Mouse (Mus musculus): ENCODE data around the gene Cog3. TPM values are rescaled to one million over a fixed set of nuclear protein-coding genes. Genes with fewer than 3 reads are reported as not detected.
"Not testable (repeated sequence)": the region's sequence is repeated elsewhere in the genome, so short reads cannot be mapped to it uniquely, and the experiment has no call there.

Cog3 gene
- polyA plus RNA-seq, 1 experiment from 2014 or later, result 23.1 TPM

GRCm38 (mm10) chr14:75787794-75788175 lies 33.5 kb upstream of the Cog3 start:
- peak overlapping the region; percentile 66 for H3K4me2 ChIP-seq (replicated peaks)
- no peak for ATAC-seq (ENCODE audit: low FRiP score)
- no peak for DNase-seq (ENCODE audit: low spot score)
- H3K27me3 ChIP-seq (ENCODE audit: control insufficient read depth, insufficient read depth, low read length), result peaks cover 7% of the 10 kb centered on the region; the same call in 1 of the 2 replicates
- H3K27ac ChIP-seq, result no peak overlapping the region
- H3K4me1 ChIP-seq (replicated peaks; ENCODE audit: control insufficient read depth, insufficient read depth, low read length), result peaks cover 7% of the 10 kb centered on the region
- no peak overlapping the region for H3K4me3 ChIP-seq (replicated peaks; ENCODE audit: low read length)
- H3K9ac ChIP-seq, result no peak overlapping the region
- no peaks in the 10 kb centered on the region for H3K36me3 ChIP-seq (replicated peaks; ENCODE audit: control insufficient read depth, insufficient read depth)
- H3K9me3 ChIP-seq (ENCODE audit: control insufficient read depth, low read length), result no peaks in the 10 kb centered on the region
- 37% methylated on average over 7 of the region's 7 CpGs for WGBS

- peak within 1 kb of the TSS; percentile 89 for H3K27ac ChIP-seq
- peak; percentile 99 for ATAC-seq (ENCODE audit: low FRiP score)
- no peaks in the 10 kb centered on the region for H3K36me3 ChIP-seq (replicated peaks; ENCODE audit: control insufficient read depth, insufficient read depth)
- H3K27me3 ChIP-seq (ENCODE audit: control insufficient read depth, insufficient read depth, low read length), result peaks cover 7% of the 10 kb centered on the region; the same call in 1 of the 2 replicates
- H3K9ac ChIP-seq, result peak within 1 kb of the TSS; percentile 77
- H3K9me3 ChIP-seq (ENCODE audit: control insufficient read depth, low read length), result no peaks in the 10 kb centered on the region
- DNase-seq (ENCODE audit: low spot score), result peak; percentile 96
- H3K4me3 ChIP-seq (replicated peaks; ENCODE audit: low read length), result peak within 1 kb of the TSS; percentile 73
- peak within 1 kb of the TSS; percentile 66 for H3K4me2 ChIP-seq (replicated peaks)
- 7% methylated on average over 51 of the region's 51 CpGs for WGBS
- H3K4me1 ChIP-seq (replicated peaks; ENCODE audit: control insufficient read depth, insufficient read depth, low read length), result peaks cover 7% of the 10 kb centered on the region
Observed at GRCm38 (mm10) chr14:75786868-75787793, 32.8 kb upstream of the Cog3 start, which contains the start of gene Slc25a30. TSS of gene Slc25a30 (minus strand) at chr14:75787037.

GRCm38 (mm10) chr14:75786424-75786867 lies 32.1 kb upstream of the Cog3 start:
- Histone ChIP-seq H3K9ac (peak overlapping the region; percentile 77), H3K4me3 (replicated peaks; ENCODE audit: low read length) (peak overlapping the region; percentile 73), H3K27me3 (ENCODE audit: control insufficient read depth, insufficient read depth, low read length) (peaks cover 7% of the 10 kb centered on the region; the same call in 1 of the 2 replicates), H3K4me1 (replicated peaks; ENCODE audit: control insufficient read depth, insufficient read depth, low read length) (peaks cover 7% of the 10 kb centered on the region), H3K9me3 (ENCODE audit: control insufficient read depth, low read length) (no peaks in the 10 kb centered on the region), H3K27ac (peak overlapping the region; percentile 89), H3K36me3 (replicated peaks; ENCODE audit: control insufficient read depth, insufficient read depth) (no peaks in the 10 kb centered on the region), H3K4me2 (replicated peaks) (peak overlapping the region; percentile 66)
- peak; percentile 80; the same call in 1 of the 2 replicates for ATAC-seq (ENCODE audit: low FRiP score)
- peak; percentile 61 for DNase-seq (ENCODE audit: low spot score)
- 1% methylated on average over 31 of the region's 31 CpGs for WGBS

GRCm38 (mm10) chr14:75779913-75780312 lies 25.6 kb upstream of the Cog3 start:
- no peak for ATAC-seq (ENCODE audit: low FRiP score)
- no peak overlapping the region for H3K4me3 ChIP-seq (replicated peaks; ENCODE audit: low read length)
- peaks cover 4% of the 10 kb centered on the region; the same call in 1 of the 2 replicates for H3K36me3 ChIP-seq (replicated peaks; ENCODE audit: control insufficient read depth, insufficient read depth)
- no peak for DNase-seq (ENCODE audit: low spot score)
- no peaks in the 10 kb centered on the region for H3K9me3 ChIP-seq (ENCODE audit: control insufficient read depth, low read length)
- no peak overlapping the region for H3K27ac ChIP-seq
- H3K4me1 ChIP-seq (replicated peaks; ENCODE audit: control insufficient read depth, insufficient read depth, low read length), result no peaks in the 10 kb centered on the region
- WGBS, result 96% methylated on average over 4 of the region's 4 CpGs
- no peak overlapping the region for H3K9ac ChIP-seq
- H3K27me3 ChIP-seq (ENCODE audit: control insufficient read depth, insufficient read depth, low read length), result no peaks in the 10 kb centered on the region
- H3K4me2 ChIP-seq (replicated peaks), result no peak overlapping the region

GRCm38 (mm10) chr14:75776637-75777036 lies 22.3 kb upstream of the Cog3 start:
- H3K4me2 ChIP-seq (replicated peaks), result no peak overlapping the region
- no peaks in the 10 kb centered on the region for H3K27me3 ChIP-seq (ENCODE audit: control insufficient read depth, insufficient read depth, low read length)
- no peak overlapping the region for H3K4me3 ChIP-seq (replicated peaks; ENCODE audit: low read length)
- H3K9me3 ChIP-seq (ENCODE audit: control insufficient read depth, low read length), result no peaks in the 10 kb centered on the region
- no peak overlapping the region for H3K27ac ChIP-seq
- peaks cover 13% of the 10 kb centered on the region for H3K36me3 ChIP-seq (replicated peaks; ENCODE audit: control insufficient read depth, insufficient read depth)
- ATAC-seq (ENCODE audit: low FRiP score) (no peak), DNase-seq (ENCODE audit: low spot score) (no peak)
- no peak overlapping the region for H3K9ac ChIP-seq
- no peaks in the 10 kb centered on the region for H3K4me1 ChIP-seq (replicated peaks; ENCODE audit: control insufficient read depth, insufficient read depth, low read length)
- WGBS, result 89% methylated on average over 8 of the region's 8 CpGs

- Histone ChIP-seq H3K9ac (no peak overlapping the region), H3K4me1 (replicated peaks; ENCODE audit: control insufficient read depth, insufficient read depth, low read length) (no peaks in the 10 kb centered on the region), H3K27ac (no peak overlapping the region), H3K27me3 (ENCODE audit: control insufficient read depth, insufficient read depth, low read length) (no peaks in the 10 kb centered on the region), H3K36me3 (replicated peaks; ENCODE audit: control insufficient read depth, insufficient read depth) (peaks cover 41% of the 10 kb centered on the region), H3K4me3 (replicated peaks; ENCODE audit: low read length) (no peak overlapping the region), H3K9me3 (ENCODE audit: control insufficient read depth, low read length) (no peaks in the 10 kb centered on the region), H3K4me2 (replicated peaks) (no peak overlapping the region)
- DNase-seq (ENCODE audit: low spot score) (no peak), ATAC-seq (ENCODE audit: low FRiP score) (no peak)
- WGBS, result 79% methylated on average over 8 of the region's 8 CpGs
Observed at GRCm38 (mm10) chr14:75773431-75773830, 19.1 kb upstream of the Cog3 start.

GRCm38 (mm10) chr14:75772407-75772806 lies 18.1 kb upstream of the Cog3 start:
- DNase-seq (ENCODE audit: low spot score); H3K27me3 ChIP-seq (ENCODE audit: control insufficient read depth, insufficient read depth, low read length); ATAC-seq (ENCODE audit: low FRiP score); H3K4me1 ChIP-seq (replicated peaks; ENCODE audit: control insufficient read depth, insufficient read depth, low read length); H3K4me2 ChIP-seq (replicated peaks); H3K9ac ChIP-seq; H3K9me3 ChIP-seq (ENCODE audit: control insufficient read depth, low read length); H3K4me3 ChIP-seq (replicated peaks; ENCODE audit: low read length); H3K27ac ChIP-seq: not testable (repeated sequence)
- 97% methylated on average over 3 of the region's 3 CpGs for WGBS
- peaks cover 41% of the 10 kb centered on the region for H3K36me3 ChIP-seq (replicated peaks; ENCODE audit: control insufficient read depth, insufficient read depth)

GRCm38 (mm10) chr14:75771101-75771501 lies 16.8 kb upstream of the Cog3 start:
- WGBS, result 94% methylated on average over 8 of the region's 8 CpGs
- Histone ChIP-seq H3K9me3 (ENCODE audit: control insufficient read depth, low read length) (no peaks in the 10 kb centered on the region), H3K27me3 (ENCODE audit: control insufficient read depth, insufficient read depth, low read length) (no peaks in the 10 kb centered on the region), H3K4me1 (replicated peaks; ENCODE audit: control insufficient read depth, insufficient read depth, low read length) (0 out of 2 replicates have a peak, but pooled peaks cover 4% of the 10 kb centered on the region), H3K4me2 (replicated peaks) (no peak overlapping the region), H3K9ac (no peak overlapping the region), H3K27ac (no peak overlapping the region), H3K4me3 (replicated peaks; ENCODE audit: low read length) (no peak overlapping the region), H3K36me3 (replicated peaks; ENCODE audit: control insufficient read depth, insufficient read depth) (peaks cover 50% of the 10 kb centered on the region)
- DNase-seq (ENCODE audit: low spot score) (no peak), ATAC-seq (ENCODE audit: low FRiP score) (no peak)

GRCm38 (mm10) chr14:75769334-75769733 lies 15.0 kb upstream of the Cog3 start:
- Histone ChIP-seq H3K36me3 (replicated peaks; ENCODE audit: control insufficient read depth, insufficient read depth) (peaks cover 49% of the 10 kb centered on the region), H3K4me1 (replicated peaks; ENCODE audit: control insufficient read depth, insufficient read depth, low read length) (0 out of 2 replicates have a peak, but pooled peaks cover 4% of the 10 kb centered on the region), H3K27ac (no peak overlapping the region), H3K9me3 (ENCODE audit: control insufficient read depth, low read length) (no peaks in the 10 kb centered on the region), H3K4me3 (replicated peaks; ENCODE audit: low read length) (no peak overlapping the region), H3K27me3 (ENCODE audit: control insufficient read depth, insufficient read depth, low read length) (no peaks in the 10 kb centered on the region), H3K9ac (no peak overlapping the region), H3K4me2 (replicated peaks) (no peak overlapping the region)
- WGBS, result 89% methylated on average over 9 of the region's 9 CpGs
- ATAC-seq (ENCODE audit: low FRiP score) (no peak), DNase-seq (ENCODE audit: low spot score) (no peak)

Measured in hindbrain, embryonic 14.5 days (tissue).